Mouse (Mus musculus) bone marrow, adult 2 months (tissue): ENCODE results near the gene Pigu. TPM values are rescaled to one million over a fixed set of nuclear protein-coding genes. Genes with fewer than 3 reads are reported as not detected.

Experiments used
- H3K27ac ChIP-seq: fragments of 200-500 bp; 2 replicates; pipeline ENCODE4 v1.5.1; 2012; ENCODE audit warnings: low read depth, mild to moderate bottlenecking, control low read depth, inconsistent platforms, low read length; ENCODE audit not compliant: control insufficient read depth, poor library complexity, insufficient read depth
- H3K4me1 ChIP-seq: fragments of 200-500 bp; 2 replicates; pipeline ENCODE4 v1.6.1; 2011; ENCODE audit warnings: low read length; ENCODE audit not compliant: control insufficient read depth, insufficient read depth
- H3K4me3 ChIP-seq: fragments of 200-500 bp; replicated peaks from 2 replicates; pipeline ENCODE3; 2011; ENCODE audit warnings: mild to moderate bottlenecking, low read depth, low read length, control low read depth; ENCODE audit not compliant: control insufficient read depth
- CTCF ChIP-seq: fragments of 200-500 bp; IDR thresholded peaks from 2 replicates; pipeline ENCODE4 v1.5.1; 2011; ENCODE audit warnings: low read length, control low read depth; ENCODE audit not compliant: control insufficient read depth, insufficient read depth
- POLR2A ChIP-seq: fragments of 200-500 bp; IDR thresholded peaks from 2 replicates; pipeline ENCODE4 v1.6.1; 2011; ENCODE audit warnings: low read depth, mild to moderate bottlenecking, control low read depth, low read length, borderline replicate concordance; ENCODE audit not compliant: control insufficient read depth
- WGBS: fragments of 180-500 bp; shearing (Covaris S2); methylation state at CpG from one replicate; pipeline ENCODE4 v1.1.7; 2018; 5-methylcytosine and 5-hydroxymethylcytosine counted together
- polyA plus RNA-seq: library from polyadenylated mRNA; stranded (reverse); fragments of >200 nt; gene quantifications from 2 replicates; pipeline ENCODE4 v1.2.4, GENCODE M21; 2011; ENCODE audit warnings: low replicate concordance; ENCODE audit not compliant: missing spikeins, insufficient read depth, insufficient read length

Gene Pigu
- polyA plus RNA-seq, 1 experiment: 14.6 TPM

DNA sequence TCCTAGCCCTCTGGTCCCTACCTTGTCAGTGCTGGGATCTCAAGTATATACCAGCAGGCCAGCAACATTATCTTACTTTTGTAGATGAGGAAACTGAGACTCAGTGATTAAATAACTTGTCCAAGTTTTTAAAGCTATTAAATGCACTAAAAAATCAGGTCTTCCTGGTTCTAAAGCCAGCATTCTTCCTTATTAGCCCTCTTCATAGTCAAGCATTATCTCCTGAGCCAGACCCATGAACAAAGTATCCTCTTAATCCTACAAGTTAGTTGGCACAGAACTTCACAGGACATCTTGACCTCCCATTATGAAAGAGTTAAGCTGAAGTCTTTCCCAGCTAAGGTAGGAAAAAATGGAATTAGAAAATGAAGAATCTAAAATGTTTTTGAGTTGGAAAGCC lies 28.3 kb downstream of the Pigu start:
- no peak overlapping the region for H3K4me3 ChIP-seq
- H3K27ac ChIP-seq: no peak overlapping the region
- no peaks in the 10 kb centered on the region for H3K4me1 ChIP-seq
- TF ChIP-seq POLR2A: no peak
- no peak for TF ChIP-seq CTCF

DNA sequence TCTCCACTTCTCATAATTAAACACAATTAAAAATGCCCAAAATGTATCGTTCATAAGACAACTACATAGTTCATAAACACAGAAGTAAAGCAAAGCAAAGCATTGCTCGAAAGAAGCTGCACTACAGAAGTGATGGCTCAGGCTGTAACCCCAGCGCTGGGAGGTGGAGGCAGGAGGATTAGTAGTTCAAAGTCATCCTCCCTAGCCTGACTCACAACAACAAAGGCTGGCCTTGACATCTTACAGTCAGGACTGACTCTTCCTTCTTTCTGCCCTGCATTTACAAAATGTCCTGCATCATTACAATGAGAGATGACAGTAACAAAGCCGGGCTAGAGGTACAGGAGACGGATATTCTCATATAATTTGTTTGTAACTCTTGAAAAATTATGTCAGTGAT lies 29.3 kb downstream of the Pigu start:
- TF ChIP-seq POLR2A (no peak), CTCF (no peak)
- WGBS: 90% methylated on average over 5 of the region's 5 CpGs
- no peaks in the 10 kb centered on the region for H3K4me1 ChIP-seq
- no peak overlapping the region for H3K27ac ChIP-seq
- H3K4me3 ChIP-seq: no peak overlapping the region

DNA sequence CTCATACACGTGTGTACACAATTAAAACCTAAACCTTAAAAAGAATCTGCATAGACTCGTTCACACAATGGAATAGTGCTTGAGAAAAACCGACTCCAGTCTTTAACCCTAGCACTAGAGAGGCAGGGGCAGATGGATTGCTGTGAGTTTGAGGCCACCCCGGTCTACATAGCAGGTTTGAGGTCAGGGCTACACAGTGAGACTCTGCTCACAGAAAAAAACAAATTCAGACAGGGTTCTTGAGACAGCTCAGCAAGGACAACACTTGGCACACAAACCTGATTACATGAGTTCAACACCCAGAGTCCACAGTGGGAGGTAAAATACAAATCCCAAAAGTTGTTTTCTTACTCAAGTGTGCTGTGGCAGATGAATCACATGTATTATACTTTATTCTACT lies 31.2 kb downstream of the Pigu start:
- whole genome bisulfite sequencing: 80% methylated on average over 4 of the region's 4 CpGs
- Histone ChIP-seq H3K4me3 (no peak overlapping the region), H3K4me1 (no peaks in the 10 kb centered on the region; the same call in 1 of the 2 replicates), H3K27ac (no peak overlapping the region)
- TF ChIP-seq POLR2A (no peak), CTCF (no peak)

DNA sequence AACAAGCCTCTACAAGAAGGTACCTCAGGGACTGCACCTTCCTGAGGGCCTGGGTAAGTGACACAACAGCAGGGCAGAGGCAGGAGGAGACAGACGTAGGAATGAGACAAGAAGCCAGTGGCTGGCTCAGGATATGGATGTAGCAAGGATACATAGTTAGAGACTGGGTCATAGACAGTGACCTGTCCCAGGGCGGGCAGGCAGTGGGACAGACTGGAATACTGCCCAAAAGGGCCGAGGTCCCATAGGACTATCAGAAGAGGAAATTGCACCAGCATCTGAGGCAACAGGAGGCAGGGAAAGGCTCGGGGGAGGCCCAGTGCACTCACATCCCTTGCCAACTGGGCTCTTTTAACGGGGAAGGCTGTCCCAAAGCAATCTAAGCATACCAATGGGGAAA lies 36.6 kb downstream of the Pigu start:
- Histone ChIP-seq H3K27ac (no peak overlapping the region), H3K4me1 (peaks cover 2% of the 10 kb centered on the region; the same call in 1 of the 2 replicates), H3K4me3 (no peak overlapping the region)
- TF ChIP-seq POLR2A (no peak), CTCF (no peak)
- 39% methylated on average over 5 of the region's 5 CpGs for WGBS

DNA sequence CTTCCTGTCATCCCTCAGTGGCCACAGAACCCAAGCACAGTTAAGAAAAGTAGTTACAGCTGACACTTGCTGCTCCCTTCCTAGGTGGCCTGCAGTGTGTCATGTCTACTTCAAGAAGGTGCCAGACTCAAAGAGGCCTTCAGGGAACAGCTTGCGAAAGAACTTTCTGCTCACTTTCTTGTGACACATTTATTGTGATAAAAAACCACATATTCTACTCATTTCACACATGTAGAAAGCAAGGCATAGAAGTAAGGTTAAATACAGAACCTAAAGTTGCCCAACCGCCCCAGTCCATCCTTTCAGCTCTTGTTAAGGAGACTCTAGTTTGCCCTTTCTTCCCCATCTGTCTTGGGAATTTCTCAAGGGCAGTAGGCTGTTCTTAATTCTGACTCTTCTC lies 38.6 kb downstream of the Pigu start:
- Histone ChIP-seq H3K4me1 (peaks cover 2% of the 10 kb centered on the region; the same call in 1 of the 2 replicates), H3K27ac (no peak overlapping the region), H3K4me3 (no peak overlapping the region)
- TF ChIP-seq CTCF (no peak), POLR2A (no peak)
- 51% methylated on average over 2 of the region's 2 CpGs for WGBS

DNA sequence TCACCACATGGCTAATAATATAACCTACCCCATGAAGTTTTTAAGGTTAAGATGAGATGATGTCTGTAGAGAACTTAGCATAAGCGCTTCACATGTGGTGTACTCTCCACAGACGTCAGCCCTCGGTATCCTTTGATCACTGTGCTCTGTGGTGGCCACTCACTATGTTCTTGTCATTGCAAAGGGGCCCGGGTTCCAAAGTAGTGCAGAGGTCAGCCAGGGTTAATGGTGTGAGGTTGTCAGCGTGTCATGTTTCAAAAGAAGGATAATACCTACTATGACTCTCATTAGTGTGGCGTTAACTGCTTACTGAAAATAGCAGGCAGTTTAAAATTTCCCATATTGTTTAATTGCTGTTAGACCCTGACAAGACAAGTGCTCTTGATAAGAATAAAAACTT lies 43.6 kb downstream of the Pigu start:
- no peak overlapping the region for H3K27ac ChIP-seq
- H3K4me3 ChIP-seq: no peak overlapping the region
- TF ChIP-seq POLR2A (no peak), CTCF (no peak)

DNA sequence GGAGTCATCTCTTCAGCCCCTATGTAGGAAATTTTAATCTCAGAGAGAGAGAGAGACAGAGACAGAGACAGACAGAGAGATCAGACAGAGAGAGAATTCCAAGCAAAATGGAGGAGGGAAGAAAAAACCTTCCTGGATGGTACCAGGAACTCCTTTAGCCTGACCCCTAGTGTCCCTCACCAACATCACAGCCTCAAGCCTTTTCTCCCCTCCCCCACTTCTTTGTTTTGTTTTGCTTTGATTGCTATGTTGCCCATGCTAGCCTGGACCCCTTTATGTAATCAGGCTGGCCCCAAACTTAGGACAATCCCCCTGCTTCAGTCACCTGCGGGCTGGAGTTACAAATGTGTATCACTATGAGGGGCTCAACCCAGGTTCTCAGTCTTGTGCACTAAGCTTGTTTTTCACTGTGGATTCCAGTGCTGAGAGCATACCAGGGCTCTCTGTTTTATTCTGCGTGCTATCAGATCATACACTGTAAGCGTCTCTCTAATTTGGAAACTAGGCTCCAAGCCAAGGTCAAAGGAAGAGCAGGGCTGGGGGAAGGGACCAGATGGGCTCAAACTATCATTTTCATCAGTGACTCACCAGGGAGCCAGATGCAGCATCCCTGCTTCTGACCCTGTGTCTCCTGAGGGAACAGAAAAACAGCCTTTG lies 48.2 kb downstream of the Pigu start:
- 70% methylated on average over 3 of the region's 3 CpGs for WGBS
- Histone ChIP-seq H3K4me1 (no peaks in the 10 kb centered on the region), H3K27ac (no peak overlapping the region), H3K4me3 (no peak overlapping the region)
- TF ChIP-seq CTCF: no peak
- TF ChIP-seq POLR2A: no peak

More for the DNA sequence above, 43.6 kb downstream of the Pigu start:
- 84% methylated on average over 6 of the region's 6 CpGs for WGBS
- H3K4me1 ChIP-seq: peaks cover 2% of the 10 kb centered on the region; the same call in 1 of the 2 replicates

DNA sequence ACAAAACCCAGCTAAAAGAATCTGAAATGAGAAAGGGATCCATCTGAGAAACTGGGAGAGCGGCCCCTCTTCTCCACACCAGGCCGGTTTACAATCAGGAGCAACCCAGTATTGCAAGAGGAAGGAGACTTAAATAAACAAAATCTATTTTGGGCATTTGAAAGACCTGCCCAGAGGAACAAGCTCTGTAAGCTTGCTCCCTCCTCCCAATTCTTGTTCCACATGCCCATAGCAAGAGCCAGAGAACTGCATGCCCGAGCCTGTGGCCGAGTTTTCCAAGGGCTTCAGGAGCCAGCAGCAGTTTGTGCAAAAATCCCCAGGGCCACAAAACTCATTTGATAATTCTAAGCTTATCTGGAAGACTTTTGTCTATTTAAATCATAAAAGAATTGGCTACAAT lies 57.7 kb downstream of the Pigu start:
- WGBS: 87% methylated on average over 4 of the region's 4 CpGs
- no peak overlapping the region for H3K27ac ChIP-seq
- TF ChIP-seq POLR2A: no peak
- TF ChIP-seq CTCF: no peak

More for the DNA sequence above, 57.7 kb downstream of the Pigu start:
- H3K4me3 ChIP-seq: no peak overlapping the region
- peaks cover 2% of the 10 kb centered on the region; the same call in 1 of the 2 replicates for H3K4me1 ChIP-seq
